Mouse (Mus musculus) liver, embryonic 14.5 days (tissue): ENCODE data around the gene Rad51b. TPM values are rescaled to one million over a fixed set of nuclear protein-coding genes. Genes with fewer than 3 reads are reported as not detected.

Source experiments
- ATAC-seq: fragments of 200-750 bp; cut with Nextera tagmentation; 2 replicates; pipeline ENCODE4 v1.8.0; 2017; ENCODE audit warnings: moderate number of reproducible peaks, mild to moderate bottlenecking, moderate library complexity; ENCODE audit not compliant: insufficient read depth
- DNase-seq, 3 experiments: peaks; one replicate each; pipeline ENCODE4 v3.0.0-alpha.2; 2012 to 2013; ENCODE audit warnings: low read depth in 3 of 3, low spot score in 3 of 3
- H3K27ac ChIP-seq: fragments of 300-500 bp; sonication (generic); 2 replicates; pipeline ENCODE4 v1.5.1; 2014; ENCODE audit warnings: moderate library complexity, mild to moderate bottlenecking, control low read depth, inconsistent platforms
- H3K27me3 ChIP-seq: fragments of 300-500 bp; sonication (generic); 2 replicates; pipeline ENCODE4 v1.6.1; 2014; ENCODE audit warnings: mild to moderate bottlenecking, low read length, moderate library complexity; ENCODE audit not compliant: control insufficient read depth, insufficient read depth
- H3K36me3 ChIP-seq: fragments of 300-500 bp; sonication (generic); replicated peaks from 2 replicates; pipeline ENCODE4 v1.6.1; 2014; ENCODE audit warnings: low read depth; ENCODE audit not compliant: control insufficient read depth, insufficient read depth
- H3K4me1 ChIP-seq, 2 experiments: fragments of 200-500 bp in 1 of 2; fragments of 300-500 bp in 1 of 2; sonication (generic) in 1 of 2; replicated peaks; 2 replicates each; pipeline ENCODE4 v1.6.1; 2012 to 2014; ENCODE audit warnings: antibody characterized with exemption in 1 of 2, inconsistent platforms in 1 of 2, low read length in 1 of 2; ENCODE audit not compliant: control insufficient read depth in 2 of 2, insufficient read depth in 2 of 2
- H3K4me2 ChIP-seq: fragments of 300-500 bp; sonication (generic); 2 replicates; pipeline ENCODE4 v1.6.1; 2014; ENCODE audit warnings: low read depth, mild to moderate bottlenecking, control low read depth, moderate library complexity
- H3K4me3 ChIP-seq, 2 experiments: fragments of 200-500 bp in 1 of 2; fragments of 300-500 bp in 1 of 2; sonication (generic) in 1 of 2; 2 replicates each; pipeline ENCODE4 v1.5.1; 2012 to 2014; ENCODE audit warnings: low read depth in 2 of 2, low read length in 2 of 2, mild to moderate bottlenecking in 2 of 2, control low read depth in 1 of 2, inconsistent platforms in 1 of 2, moderate library complexity in 1 of 2; ENCODE audit not compliant: insufficient read depth in 1 of 2
- H3K9ac ChIP-seq: fragments of 300-500 bp; sonication (generic); replicated peaks from 2 replicates; pipeline ENCODE4 v1.6.1; 2014; ENCODE audit warnings: mild to moderate bottlenecking, control low read depth, moderate library complexity
- H3K9me3 ChIP-seq: fragments of 300-500 bp; sonication (generic); 2 replicates; pipeline ENCODE4 v1.6.1; 2016; ENCODE audit warnings: low read length, mixed read lengths; ENCODE audit not compliant: control insufficient read depth
- CTCF ChIP-seq: IDR thresholded peaks from 2 replicates; pipeline ENCODE4 v1.5.1; 2016; ENCODE audit warnings: antibody characterized with exemption, low read depth, control low read depth
- EP300 ChIP-seq: IDR thresholded peaks from 2 replicates; pipeline ENCODE4 v1.6.1; 2016; ENCODE audit warnings: antibody characterized with exemption, low read depth
- WGBS: fragments of 180-500 bp; shearing (Covaris S2); extraction: QIAGEN DNeasy Blood & Tissue Kit; methylation state at CpG from one replicate; pipeline ENCODE4 v1.1.7; 2014; ENCODE audit not compliant: insufficient replicate concordance; 5-methylcytosine and 5-hydroxymethylcytosine counted together
- polyA plus RNA-seq, 2 experiments: library from polyadenylated mRNA; depleted of rRNA in 1 of 2; stranded (reverse) in 1 of 2; unstranded in 1 of 2; fragments of >200 nt; fragmentation: Nextera tagmentation in 1 of 2; extraction: Ambion mirVana in 1 of 2; gene quantifications; 2 replicates each; pipeline versions ENCODE4 v1.2.1 to v1.2.3; 2012 to 2014

The Rad51b gene
- polyA plus RNA-seq, 2 experiments, result 2.3 to 5.1 TPM

- Histone ChIP-seq H3K27ac (no peak overlapping the region), H3K4me3 (no peak overlapping the region), H3K27me3 (no peaks in the 10 kb centered on the region), H3K4me1 (peaks cover 7 to 10% of the 10 kb centered on the region in 2 experiments; a peak in 3 of 4 replicates), H3K4me2 (no peak overlapping the region), H3K9me3 (no peaks in the 10 kb centered on the region; the same call in 1 of the 2 replicates), H3K36me3 (no peaks in the 10 kb centered on the region), H3K9ac (no peak overlapping the region)
- 78% methylated on average over 6 of the region's 6 CpGs for WGBS
- ATAC-seq (no peak), DNase-seq (no peak)
- no peak for TF ChIP-seq EP300
- TF ChIP-seq CTCF, result no peak
Measured at GRCm38 (mm10) chr12:79731905-79732304, 434.8 kb downstream of the Rad51b start.

GRCm38 (mm10) chr12:79732355-79733115 lies 435.5 kb downstream of the Rad51b start:
- H3K4me2 ChIP-seq, result no peak overlapping the region
- no peaks in the 10 kb centered on the region for H3K36me3 ChIP-seq
- WGBS, result 31% methylated on average over 12 of the region's 12 CpGs
- no peaks in the 10 kb centered on the region; the same call in 1 of the 2 replicates for H3K9me3 ChIP-seq
- H3K27ac ChIP-seq, result no peak overlapping the region
- peaks cover 7 to 10% of the 10 kb centered on the region in 2 experiments; a peak in 3 of 4 replicates for H3K4me1 ChIP-seq
- no peak overlapping the region for H3K4me3 ChIP-seq
- peak in 2 of 3 experiments; percentile 17 to 35 for DNase-seq
- peak; percentile 73; the same call in 1 of the 2 replicates for ATAC-seq
- TF ChIP-seq CTCF, result no peak
- peak; percentile 45 for TF ChIP-seq EP300
- no peaks in the 10 kb centered on the region for H3K27me3 ChIP-seq
- H3K9ac ChIP-seq, result no peak overlapping the region

GRCm38 (mm10) chr12:79735341-79735785 lies 438.3 kb downstream of the Rad51b start:
- Histone ChIP-seq H3K9ac (no peak overlapping the region), H3K4me2 (no peak overlapping the region), H3K27ac (no peak overlapping the region), H3K27me3 (no peaks in the 10 kb centered on the region), H3K4me3 (no peak overlapping the region), H3K36me3 (no peaks in the 10 kb centered on the region), H3K4me1 (peaks cover 7% of the 10 kb centered on the region in 2 experiments; a peak in 3 of 4 replicates), H3K9me3 (no peaks in the 10 kb centered on the region)
- 74% methylated on average over 13 of the region's 13 CpGs for WGBS
- no peak for TF ChIP-seq EP300
- no peak for TF ChIP-seq CTCF
- ATAC-seq (no peak), DNase-seq (no peak)

- Histone ChIP-seq H3K9ac (no peak overlapping the region), H3K36me3 (no peaks in the 10 kb centered on the region), H3K9me3 (no peaks in the 10 kb centered on the region), H3K27ac (no peak overlapping the region), H3K4me1 (peaks cover 7% of the 10 kb centered on the region in 2 experiments; a peak in 3 of 4 replicates), H3K4me3 (no peak overlapping the region), H3K27me3 (no peaks in the 10 kb centered on the region), H3K4me2 (no peak overlapping the region)
- 66% methylated on average over 4 of the region's 4 CpGs for WGBS
- ATAC-seq (no peak), DNase-seq (no peak)
- TF ChIP-seq EP300, result no peak
Measured at GRCm38 (mm10) chr12:79735882-79736281, 438.8 kb downstream of the Rad51b start.

GRCm38 (mm10) chr12:79738700-79739099 lies 441.6 kb downstream of the Rad51b start:
- DNase-seq (no peak), ATAC-seq (no peak)
- H3K4me3 ChIP-seq, result no peak overlapping the region
- no peak overlapping the region for H3K9ac ChIP-seq
- no peaks in the 10 kb centered on the region for H3K9me3 ChIP-seq
- no peaks in the 10 kb centered on the region for H3K36me3 ChIP-seq
- H3K4me1 ChIP-seq, result peaks cover 0 to 9% of the 10 kb centered on the region in 2 experiments; a peak in 2 of 4 replicates
- no peak overlapping the region for H3K27ac ChIP-seq
- no peaks in the 10 kb centered on the region for H3K27me3 ChIP-seq
- TF ChIP-seq EP300 (no peak), CTCF (no peak)
- no peak overlapping the region for H3K4me2 ChIP-seq
